Mouse (Mus musculus) liver, postnatal 0 days (tissue): Measurements from ENCODE around the gene Serpind1. TPM values are rescaled to one million over a fixed set of nuclear protein-coding genes. Genes with fewer than 3 reads are reported as not detected.

Source experiments
- ATAC-seq: fragments of 200-750 bp; cut with Nextera tagmentation; 2 replicates; pipeline ENCODE4 v1.8.0; 2017; ENCODE audit warnings: mild to moderate bottlenecking, moderate library complexity
- DNase-seq: peaks from one replicate; pipeline ENCODE4 v3.0.0-alpha.2; 2016
- H3K27ac ChIP-seq: fragments of 300-500 bp; sonication (generic); 2 replicates; pipeline ENCODE4 v1.5.1; 2014; ENCODE audit warnings: antibody characterized with exemption, moderate library complexity, mild to moderate bottlenecking, low read depth
- H3K27me3 ChIP-seq: fragments of 300-500 bp; sonication (generic); 2 replicates; pipeline ENCODE4 v1.6.1; 2014; ENCODE audit warnings: low read length, control low read depth, mixed read lengths; ENCODE audit not compliant: insufficient read depth
- H3K36me3 ChIP-seq: fragments of 300-500 bp; sonication (generic); replicated peaks from 2 replicates; pipeline ENCODE4 v1.6.1; 2014; ENCODE audit warnings: mild to moderate bottlenecking, control low read depth, low read length, moderate library complexity, mixed read lengths; ENCODE audit not compliant: insufficient read depth
- H3K4me1 ChIP-seq: fragments of 300-500 bp; sonication (generic); 2 replicates; pipeline ENCODE4 v1.6.1; 2014; ENCODE audit warnings: antibody characterized with exemption, mild to moderate bottlenecking, control low read depth; ENCODE audit not compliant: insufficient read depth
- H3K4me2 ChIP-seq: fragments of 300-500 bp; sonication (generic); 2 replicates; pipeline ENCODE4 v1.6.1; 2014; ENCODE audit warnings: low read depth, mild to moderate bottlenecking, low read length, moderate library complexity, mixed read lengths
- H3K4me3 ChIP-seq: fragments of 300-500 bp; sonication (generic); 2 replicates; pipeline ENCODE4 v1.5.1; 2014; ENCODE audit warnings: low read depth, low read length
- H3K9ac ChIP-seq: fragments of 300-500 bp; sonication (generic); replicated peaks from 2 replicates; pipeline ENCODE4 v1.6.1; 2014; ENCODE audit warnings: mild to moderate bottlenecking, moderate library complexity
- H3K9me3 ChIP-seq: fragments of 300-500 bp; sonication (generic); 2 replicates; pipeline ENCODE4 v1.6.1; 2016; ENCODE audit warnings: mild to moderate bottlenecking, control low read depth, low read length, mixed read lengths
- CTCF ChIP-seq: sonication (generic); IDR thresholded peaks from 2 replicates; pipeline ENCODE4 v1.5.1; 2016; ENCODE audit warnings: antibody characterized with exemption, low read depth
- EP300 ChIP-seq: IDR thresholded peaks from 2 replicates; pipeline ENCODE4 v1.6.1; 2016; ENCODE audit warnings: antibody characterized with exemption, low read depth, mild to moderate bottlenecking
- WGBS: fragments of 180-500 bp; shearing (Covaris S2); extraction: QIAGEN DNeasy Blood & Tissue Kit; methylation state at CpG from one replicate; pipeline ENCODE4 v1.1.7; 2014; ENCODE audit not compliant: insufficient replicate concordance; 5-methylcytosine and 5-hydroxymethylcytosine counted together
- polyA plus RNA-seq: library from polyadenylated mRNA; unstranded; fragments of >200 nt; fragmentation: Nextera tagmentation; extraction: Ambion mirVana; gene quantifications from 2 replicates; pipeline ENCODE4 v1.2.1, GENCODE M21; 2015

Serpind1 gene
- 306 and 316 TPM in 2 replicates for polyA plus RNA-seq

DNA sequence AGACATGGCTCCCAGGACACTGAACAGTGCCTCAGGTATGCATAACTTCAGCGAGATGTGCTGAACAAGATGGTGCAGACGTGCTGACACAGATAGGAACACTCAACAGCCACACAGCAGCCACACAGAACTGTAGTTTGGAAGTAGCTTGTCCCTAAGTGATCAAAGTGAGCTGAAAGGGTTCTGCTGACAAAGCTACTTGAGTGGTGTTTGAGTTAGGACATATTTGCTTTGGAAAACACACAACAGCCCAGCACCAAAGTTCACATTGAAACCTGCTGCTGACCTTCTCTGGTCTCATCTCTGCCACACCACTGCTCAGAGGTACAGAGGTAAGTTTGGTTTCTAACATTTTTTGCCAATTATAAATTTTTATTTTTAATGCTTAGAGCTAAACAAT, at the start of gene Serpind1:
Serpind1 (plus strand) TSS at position 256 of the 400 bp plus-strand sequence.
- Histone ChIP-seq H3K4me3 (peak within 1 kb of the TSS; percentile 37), H3K36me3 (peaks cover 7% of the 10 kb centered on the region), H3K9ac (0 out of 2 replicates have a peak within 1 kb of the TSS, but pooled peaks have one; percentile 16), H3K27me3 (no peaks in the 10 kb centered on the region), H3K4me2 (peak within 1 kb of the TSS; percentile 66), H3K9me3 (no peaks in the 10 kb centered on the region), H3K27ac (peak within 1 kb of the TSS; percentile 72), H3K4me1 (no peaks in the 10 kb centered on the region; the same call in 1 of the 2 replicates)
- TF ChIP-seq CTCF (no peak), EP300 (no peak)
- WGBS: 67% methylated on average over 2 of the region's 2 CpGs
- ATAC-seq (peak; percentile 86), DNase-seq (no peak)

GRCm38 (mm10) chr16:17283151-17283550, 48.0 kb upstream of the Serpind1 start:
- H3K27ac ChIP-seq: no peak overlapping the region
- H3K4me2 ChIP-seq: no peak overlapping the region
- H3K4me3 ChIP-seq: no peak overlapping the region
- no peak for DNase-seq
- TF ChIP-seq EP300 (no peak), CTCF (no peak)
- no peak for ATAC-seq
- 74% methylated on average over 6 of the region's 6 CpGs for WGBS
- H3K36me3 ChIP-seq: peaks cover 42% of the 10 kb centered on the region
- H3K27me3 ChIP-seq: 0 out of 2 replicates have a peak, but pooled peaks cover under 1% of the 10 kb centered on the region
- no peak overlapping the region for H3K9ac ChIP-seq
- H3K4me1 ChIP-seq: no peaks in the 10 kb centered on the region
- no peaks in the 10 kb centered on the region for H3K9me3 ChIP-seq

DNA sequence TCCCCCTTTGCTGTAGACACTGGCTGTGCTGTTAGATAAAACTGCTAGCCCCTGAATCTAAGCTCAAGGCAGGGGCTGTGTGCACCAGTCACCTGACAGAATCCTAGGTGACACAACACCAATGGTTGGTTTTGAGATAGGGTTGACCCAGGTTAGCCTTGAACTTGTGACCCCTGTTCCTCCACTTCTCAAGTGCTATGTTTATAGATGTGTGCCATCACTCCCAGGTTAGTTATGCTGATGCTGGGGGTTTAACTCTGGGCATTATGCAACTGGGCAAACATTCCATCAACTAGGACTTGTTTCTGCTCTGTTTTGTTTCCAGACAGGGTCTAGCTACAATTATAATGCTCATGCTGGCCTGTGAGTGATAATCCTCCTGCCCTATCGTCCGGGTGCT, 44.1 kb upstream of the Serpind1 start:
- WGBS: 57% methylated on average over 2 of the region's 2 CpGs
- peaks cover 50% of the 10 kb centered on the region for H3K36me3 ChIP-seq
- no peak overlapping the region for H3K4me3 ChIP-seq
- ATAC-seq (peak; percentile 74), DNase-seq (no peak)
- no peak for TF ChIP-seq CTCF
- no peak overlapping the region for H3K27ac ChIP-seq
- H3K9ac ChIP-seq: no peak overlapping the region
- no peaks in the 10 kb centered on the region for H3K4me1 ChIP-seq
- H3K27me3 ChIP-seq: no peaks in the 10 kb centered on the region
- no peaks in the 10 kb centered on the region for H3K9me3 ChIP-seq
- H3K4me2 ChIP-seq: no peak overlapping the region

DNA sequence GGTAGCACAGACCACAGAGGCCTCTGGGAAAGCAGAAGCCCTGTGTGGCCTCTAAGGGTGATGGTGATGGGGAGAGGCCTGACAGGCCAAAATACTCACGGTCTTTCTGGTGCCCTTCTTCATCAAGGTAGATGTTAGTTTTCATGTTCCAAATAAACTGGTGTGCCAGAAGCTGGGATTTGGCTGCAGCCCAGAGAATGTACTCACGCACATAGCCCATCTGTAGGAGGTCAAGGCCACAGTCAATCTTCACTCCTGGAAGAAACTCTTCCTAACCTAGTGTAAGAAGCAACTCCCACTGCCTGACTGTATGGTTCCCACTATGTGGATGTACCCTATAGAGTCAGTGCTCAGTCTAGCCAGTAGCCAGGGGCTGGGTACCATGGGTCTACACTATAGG, 40.2 kb upstream of the Serpind1 start:
- TF ChIP-seq EP300: no peak
- no peak for TF ChIP-seq CTCF
- H3K27ac ChIP-seq: no peak overlapping the region
- no peak overlapping the region for H3K4me2 ChIP-seq
- no peaks in the 10 kb centered on the region for H3K9me3 ChIP-seq
- peaks cover 38% of the 10 kb centered on the region for H3K36me3 ChIP-seq
- no peaks in the 10 kb centered on the region for H3K27me3 ChIP-seq
- no peak for DNase-seq
- no peak overlapping the region for H3K9ac ChIP-seq
- ATAC-seq: no peak
- no peaks in the 10 kb centered on the region for H3K4me1 ChIP-seq
- WGBS: 85% methylated on average over 2 of the region's 2 CpGs
- no peak overlapping the region for H3K4me3 ChIP-seq

DNA sequence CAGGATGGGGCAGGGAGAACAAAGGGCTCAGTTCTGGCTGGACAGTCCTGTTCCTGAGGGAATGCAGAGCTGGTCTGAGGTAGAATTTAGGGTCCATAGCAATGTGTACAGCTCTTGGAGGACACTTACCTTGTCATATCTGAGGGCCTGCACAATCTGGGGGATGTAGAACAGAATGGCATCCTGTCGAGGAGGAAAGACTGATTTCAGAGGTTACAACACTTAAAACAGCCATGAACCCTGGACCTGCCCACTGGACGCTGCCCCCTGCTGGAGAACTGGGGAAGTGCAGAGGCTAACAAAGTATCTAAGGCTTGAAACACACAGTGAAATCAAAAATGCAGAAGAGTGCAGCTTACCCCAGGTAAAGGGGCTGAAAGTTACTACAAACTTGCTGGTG, 38.4 kb upstream of the Serpind1 start:
- Histone ChIP-seq H3K9ac (no peak overlapping the region), H3K9me3 (no peaks in the 10 kb centered on the region), H3K36me3 (peaks cover 43% of the 10 kb centered on the region), H3K4me1 (no peaks in the 10 kb centered on the region), H3K27me3 (no peaks in the 10 kb centered on the region), H3K4me2 (no peak overlapping the region), H3K27ac (no peak overlapping the region), H3K4me3 (no peak overlapping the region)
- ATAC-seq: peak; percentile 56; the same call in 1 of the 2 replicates
- no peak for TF ChIP-seq EP300
- peak; percentile 98 for TF ChIP-seq CTCF
- 0% methylated on average over 2 of the region's 2 CpGs for WGBS
- peak; percentile 88 for DNase-seq

- Histone ChIP-seq H3K36me3 (peaks cover 38% of the 10 kb centered on the region), H3K4me1 (no peaks in the 10 kb centered on the region; the same call in 1 of the 2 replicates), H3K27me3 (no peaks in the 10 kb centered on the region), H3K4me2 (no peak overlapping the region), H3K4me3 (no peak overlapping the region), H3K9me3 (no peaks in the 10 kb centered on the region), H3K27ac (no peak overlapping the region), H3K9ac (no peak overlapping the region)
- no peak for TF ChIP-seq CTCF
- ATAC-seq: no peak
- DNase-seq: no peak
- WGBS: 90% methylated on average over 3 of the region's 3 CpGs
These were observed 30.4 kb upstream of the Serpind1 start for GRCm38 (mm10) chr16:17300818-17301217.
